Mouse (Mus musculus): ENCODE measurements around the gene Bcl2l11. TPM values are rescaled to one million over a fixed set of nuclear protein-coding genes. Genes with fewer than 3 reads are reported as not detected.

Gene Bcl2l11
- total RNA-seq, 2 experiments from 2014 or later, result 37.2 to 37.7 TPM

- DNase-seq (ENCODE audit: low spot score in 2 of 2), result no peak
These were observed 82.7 kb downstream of the Bcl2l11 start for GRCm38 (mm10) chr2:128208541-128208940.

GRCm38 (mm10) chr2:128209841-128210329 is 84.0 kb downstream of the Bcl2l11 start:
- no peak for DNase-seq (ENCODE audit: low spot score in 2 of 2)

DNA sequence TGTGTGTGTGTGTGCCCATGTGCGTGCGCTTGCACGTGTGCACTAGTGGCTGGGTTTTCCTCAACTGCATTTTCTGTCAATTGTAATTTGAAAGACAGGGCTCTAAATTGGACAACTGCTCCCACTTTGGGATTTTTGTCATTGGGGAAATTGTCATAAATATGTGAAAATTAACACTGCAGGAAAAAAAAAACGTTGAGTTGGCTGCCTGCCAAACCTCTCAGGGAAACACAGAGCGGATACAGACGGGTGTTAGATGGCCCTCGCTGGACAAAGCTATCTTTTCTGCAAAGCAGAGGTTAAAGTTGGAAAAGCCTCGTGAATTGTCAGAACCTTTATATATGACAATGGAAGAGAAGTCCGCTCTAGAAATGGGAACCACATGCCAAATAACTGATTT is 84.5 kb downstream of the Bcl2l11 start:
- no peak for DNase-seq (ENCODE audit: low spot score in 2 of 2)

- DNase-seq (ENCODE audit: low spot score in 2 of 2), result no peak
These were observed 85.4 kb downstream of the Bcl2l11 start for GRCm38 (mm10) chr2:128211022-128211880.

DNA sequence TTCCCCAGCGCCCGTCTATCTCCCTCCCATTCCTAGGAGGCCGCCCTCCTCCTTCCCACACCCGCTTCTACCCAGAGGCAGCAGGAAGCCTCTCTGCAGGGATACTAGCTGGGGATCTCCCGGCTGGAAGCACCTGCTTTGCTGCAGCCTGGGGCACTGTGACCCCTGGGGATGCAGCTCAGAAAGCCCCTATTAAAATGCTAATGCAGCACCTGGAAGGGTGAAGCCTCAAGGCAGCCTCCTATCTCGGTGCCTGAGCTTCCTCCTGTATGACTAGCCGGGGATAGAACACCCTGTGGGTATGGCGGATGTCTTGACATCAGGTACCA is 86.0 kb downstream of the Bcl2l11 start:
- DNase-seq (ENCODE audit: low spot score in 2 of 2), result no peak
